Mouse (Mus musculus) heart, embryonic 12.5 days (tissue): ENCODE measurements at regions not wholly inside any gene's neighbourhood (a gene's known extent, or its start where the extent isn't known, plus 50 kb on each side); places are given as distances from the start of the nearest gene placed in this dataset.

ENCODE experiments used
- ATAC-seq: fragments of 200-750 bp; cut with Nextera tagmentation; 2 replicates; pipeline ENCODE4 v1.8.0; 2017; ENCODE audit warnings: moderate TSS enrichment, moderate library complexity; ENCODE audit not compliant: insufficient number of reproducible peaks, low FRiP score
- H3K27ac ChIP-seq: fragments of 300-500 bp; sonication (generic); 2 replicates; pipeline ENCODE4 v1.5.1; 2016; ENCODE audit warnings: mild to moderate bottlenecking, moderate library complexity; ENCODE audit not compliant: poor library complexity, severe bottlenecking
- H3K27me3 ChIP-seq: fragments of 300-500 bp; sonication (generic); replicated peaks from 2 replicates; pipeline ENCODE4 v1.6.1; 2016; ENCODE audit warnings: mild to moderate bottlenecking, moderate library complexity
- H3K36me3 ChIP-seq: fragments of 300-500 bp; sonication (generic); 2 replicates; pipeline ENCODE4 v1.6.1; 2016; ENCODE audit warnings: mild to moderate bottlenecking, moderate library complexity
- H3K4me1 ChIP-seq: fragments of 300-500 bp; sonication (generic); replicated peaks from 2 replicates; pipeline ENCODE4 v1.6.1; 2016; ENCODE audit warnings: mild to moderate bottlenecking
- H3K4me2 ChIP-seq: fragments of 300-500 bp; sonication (generic); 2 replicates; pipeline ENCODE4 v1.6.1; 2016; ENCODE audit warnings: mild to moderate bottlenecking, moderate library complexity
- H3K4me3 ChIP-seq: fragments of 300-500 bp; sonication (generic); 2 replicates; pipeline ENCODE4 v1.5.1; 2016; ENCODE audit warnings: mild to moderate bottlenecking
- H3K9ac ChIP-seq: fragments of 300-500 bp; sonication (generic); 2 replicates; pipeline ENCODE4 v1.6.1; 2016; ENCODE audit warnings: mild to moderate bottlenecking, moderate library complexity
- H3K9me3 ChIP-seq: fragments of 300-500 bp; sonication (generic); replicated peaks from 2 replicates; pipeline ENCODE4 v1.6.1; 2016; ENCODE audit warnings: mild to moderate bottlenecking, moderate library complexity
- whole genome bisulfite sequencing: fragments of 180-500 bp; shearing (Covaris S2); methylation state at CpG from one replicate; pipeline ENCODE4 v1.1.7; 2016; 5-methylcytosine and 5-hydroxymethylcytosine counted together

- Histone ChIP-seq H3K4me1 (no peaks in the 10 kb centered on the region), H3K9ac (no peak overlapping the region), H3K4me3 (no peak overlapping the region), H3K27me3 (no peaks in the 10 kb centered on the region), H3K27ac (no peak overlapping the region), H3K9me3 (no peaks in the 10 kb centered on the region), H3K4me2 (no peak overlapping the region), H3K36me3 (no peaks in the 10 kb centered on the region)
- no peak for ATAC-seq
- WGBS = 63% methylated on average over 6 of the region's 6 CpGs
Observed at GRCm38 (mm10) chr6:112050548-112051184, 222.9 kb upstream of the Lmcd1 start.

- Histone ChIP-seq H3K4me3 (no peak overlapping the region), H3K9ac (no peak overlapping the region), H3K9me3 (no peaks in the 10 kb centered on the region), H3K36me3 (no peaks in the 10 kb centered on the region), H3K4me1 (no peaks in the 10 kb centered on the region), H3K27ac (no peak overlapping the region), H3K4me2 (no peak overlapping the region), H3K27me3 (no peaks in the 10 kb centered on the region)
- no peak for ATAC-seq
- WGBS = 86% methylated on average over 6 of the region's 6 CpGs
Observed at GRCm38 (mm10) chr6:112052193-112052592, 221.4 kb upstream of the Lmcd1 start.

GRCm38 (mm10) chr6:112057895-112058294 lies 215.7 kb upstream of the Lmcd1 start:
- H3K9ac ChIP-seq = no peak overlapping the region
- no peak for ATAC-seq
- no peaks in the 10 kb centered on the region for H3K4me1 ChIP-seq
- WGBS = 52% methylated on average over 1 of the region's 1 CpGs
- H3K9me3 ChIP-seq = no peaks in the 10 kb centered on the region
- no peak overlapping the region for H3K4me2 ChIP-seq
- H3K27ac ChIP-seq = no peak overlapping the region
- no peaks in the 10 kb centered on the region for H3K36me3 ChIP-seq
- no peak overlapping the region for H3K4me3 ChIP-seq
- H3K27me3 ChIP-seq = no peaks in the 10 kb centered on the region

GRCm38 (mm10) chr6:112062956-112063355 lies 210.6 kb upstream of the Lmcd1 start:
- H3K9me3 ChIP-seq = no peaks in the 10 kb centered on the region
- H3K27me3 ChIP-seq = no peaks in the 10 kb centered on the region
- H3K9ac ChIP-seq = no peak overlapping the region
- ATAC-seq = no peak
- H3K4me2 ChIP-seq = no peak overlapping the region
- H3K4me1 ChIP-seq = no peaks in the 10 kb centered on the region
- WGBS = 65% methylated on average over 3 of the region's 3 CpGs
- H3K4me3 ChIP-seq = no peak overlapping the region
- no peaks in the 10 kb centered on the region for H3K36me3 ChIP-seq
- no peak overlapping the region for H3K27ac ChIP-seq

- H3K27me3 ChIP-seq = no peaks in the 10 kb centered on the region
- ATAC-seq = no peak
- H3K9me3 ChIP-seq = no peaks in the 10 kb centered on the region
- 40% methylated on average over 3 of the region's 3 CpGs for WGBS
- no peak overlapping the region for H3K27ac ChIP-seq
- no peaks in the 10 kb centered on the region for H3K36me3 ChIP-seq
- H3K4me3 ChIP-seq = no peak overlapping the region
- H3K4me2 ChIP-seq = no peak overlapping the region
- H3K9ac ChIP-seq = no peak overlapping the region
- no peaks in the 10 kb centered on the region for H3K4me1 ChIP-seq
Observed at GRCm38 (mm10) chr6:112090597-112090996, 183.0 kb upstream of the Lmcd1 start.

GRCm38 (mm10) chr6:112091125-112091763 lies 182.3 kb upstream of the Lmcd1 start:
- WGBS = 48% methylated on average over 3 of the region's 3 CpGs
- H3K4me2 ChIP-seq = no peak overlapping the region
- no peaks in the 10 kb centered on the region for H3K27me3 ChIP-seq
- no peak for ATAC-seq
- H3K36me3 ChIP-seq = no peaks in the 10 kb centered on the region
- no peak overlapping the region for H3K27ac ChIP-seq
- H3K4me3 ChIP-seq = no peak overlapping the region
- H3K9me3 ChIP-seq = no peaks in the 10 kb centered on the region
- H3K9ac ChIP-seq = no peak overlapping the region
- no peaks in the 10 kb centered on the region for H3K4me1 ChIP-seq

- Histone ChIP-seq H3K27ac (no peak overlapping the region), H3K4me1 (no peaks in the 10 kb centered on the region), H3K36me3 (no peaks in the 10 kb centered on the region), H3K4me2 (no peak overlapping the region), H3K9me3 (no peaks in the 10 kb centered on the region), H3K9ac (no peak overlapping the region), H3K27me3 (no peaks in the 10 kb centered on the region), H3K4me3 (no peak overlapping the region)
- ATAC-seq = no peak
- WGBS = 62% methylated on average over 3 of the region's 3 CpGs
Observed at GRCm38 (mm10) chr6:112093300-112093699, 180.3 kb upstream of the Lmcd1 start.

- no peak overlapping the region for H3K27ac ChIP-seq
- ATAC-seq = no peak
- no peak overlapping the region for H3K9ac ChIP-seq
- no peaks in the 10 kb centered on the region for H3K27me3 ChIP-seq
- no peak overlapping the region for H3K4me2 ChIP-seq
- 63% methylated on average over 3 of the region's 3 CpGs for WGBS
- H3K4me3 ChIP-seq = no peak overlapping the region
- no peaks in the 10 kb centered on the region for H3K9me3 ChIP-seq
- no peaks in the 10 kb centered on the region for H3K36me3 ChIP-seq
- no peaks in the 10 kb centered on the region for H3K4me1 ChIP-seq
Observed at GRCm38 (mm10) chr6:112097699-112098098, 175.9 kb upstream of the Lmcd1 start.

- ATAC-seq = no peak
- no peak overlapping the region for H3K9ac ChIP-seq
- H3K4me1 ChIP-seq = no peaks in the 10 kb centered on the region
- H3K27ac ChIP-seq = no peak overlapping the region
- H3K4me2 ChIP-seq = no peak overlapping the region
- H3K36me3 ChIP-seq = no peaks in the 10 kb centered on the region
- H3K27me3 ChIP-seq = no peaks in the 10 kb centered on the region
- no peaks in the 10 kb centered on the region for H3K9me3 ChIP-seq
- WGBS = 78% methylated on average over 13 of the region's 13 CpGs
- no peak overlapping the region for H3K4me3 ChIP-seq
Observed at GRCm38 (mm10) chr6:112108651-112109050, 164.9 kb upstream of the Lmcd1 start.

- Histone ChIP-seq H3K27me3 (no peaks in the 10 kb centered on the region), H3K9me3 (no peaks in the 10 kb centered on the region), H3K9ac (no peak overlapping the region), H3K36me3 (no peaks in the 10 kb centered on the region), H3K4me2 (no peak overlapping the region), H3K4me3 (no peak overlapping the region), H3K27ac (no peak overlapping the region), H3K4me1 (no peaks in the 10 kb centered on the region)
- no peak for ATAC-seq
- 48% methylated on average over 2 of the region's 2 CpGs for WGBS
Observed at GRCm38 (mm10) chr6:112119180-112119579, 154.4 kb upstream of the Lmcd1 start.

GRCm38 (mm10) chr6:112133522-112133921 lies 140.0 kb upstream of the Lmcd1 start:
- H3K4me3 ChIP-seq = no peak overlapping the region
- H3K9ac ChIP-seq = no peak overlapping the region
- H3K27me3 ChIP-seq = no peaks in the 10 kb centered on the region
- no peaks in the 10 kb centered on the region for H3K36me3 ChIP-seq
- H3K4me1 ChIP-seq = no peaks in the 10 kb centered on the region
- no peak for ATAC-seq
- H3K9me3 ChIP-seq = no peaks in the 10 kb centered on the region
- H3K27ac ChIP-seq = no peak overlapping the region
- no peak overlapping the region for H3K4me2 ChIP-seq
- WGBS = 20% methylated on average over 3 of the region's 3 CpGs
